Mouse (Mus musculus): Measurements from ENCODE around the gene Cd300c.

Cd300c gene

GRCm38 (mm10) chr11:114968752-114969207 lies at the start of gene Cd300c:
Gene Cd300c, minus strand, starts transcription at chr11:114969157.
- WGBS: 85% methylated on average over 9 of the region's 9 CpGs

GRCm38 (mm10) chr11:115016093-115016492 lies 47.1 kb upstream of the Cd300c start, which contains the start of gene Cd300ld2:
Gene Cd300ld2, minus strand, starts transcription at chr11:115016193.
- no CpG with 5 or more reads among the region's 7 CpGs for whole genome bisulfite sequencing

GRCm38 (mm10) chr11:115004070-115004469 lies 35.1 kb upstream of the Cd300c start:
- WGBS: 81% methylated on average over 5 of the region's 5 CpGs

GRCm38 (mm10) chr11:115001474-115002040 lies 32.6 kb upstream of the Cd300c start, which contains the start of gene Cd300c2:
Gene Cd300c2, minus strand, starts transcription at chr11:115001880.
- WGBS: 84% methylated on average over 7 of the region's 7 CpGs

- 85% methylated on average over 4 of the region's 4 CpGs for WGBS
These were observed 20.8 kb upstream of the Cd300c start, which contains the start of gene Cd300ld for GRCm38 (mm10) chr11:114989793-114990192. Gene Cd300ld, minus strand, starts transcription at chr11:114989922.

GRCm38 (mm10) chr11:114981866-114982265 lies 12.9 kb upstream of the Cd300c start:
- WGBS: 45% methylated on average over 4 of the region's 4 CpGs

- 71% methylated on average over 10 of the region's 10 CpGs for WGBS
These were observed 3.8 kb upstream of the Cd300c start for GRCm38 (mm10) chr11:114972726-114973125.

- 55% methylated on average over 3 of the region's 3 CpGs for WGBS
These were observed 3.7 kb downstream of the Cd300c start for GRCm38 (mm10) chr11:114965182-114965828.

- whole genome bisulfite sequencing: 76% methylated on average over 1 of the region's 1 CpGs
These were observed 8.6 kb downstream of the Cd300c start for GRCm38 (mm10) chr11:114960369-114960768.

- 40% methylated on average over 6 of the region's 6 CpGs for WGBS
These were observed 34.8 kb downstream of the Cd300c start, which contains the start of gene Cd300lb for GRCm38 (mm10) chr11:114934144-114934543. Gene Cd300lb, minus strand, starts transcription at chr11:114934386.

GRCm38 (mm10) chr11:114933591-114933990 lies 35.4 kb downstream of the Cd300c start:
- WGBS: 85% methylated on average over 4 of the region's 4 CpGs

- 65% methylated on average over 5 of the region's 5 CpGs for WGBS
These were observed 37.9 kb downstream of the Cd300c start for GRCm38 (mm10) chr11:114931041-114931440.

- WGBS: 63% methylated on average over 2 of the region's 2 CpGs
These were observed 39.4 kb downstream of the Cd300c start for GRCm38 (mm10) chr11:114929581-114929980.

- 86% methylated on average over 4 of the region's 4 CpGs for WGBS
These were observed 45.0 kb downstream of the Cd300c start for GRCm38 (mm10) chr11:114923961-114924360.

- 55% methylated on average over 4 of the region's 4 CpGs for WGBS
These were observed 46.5 kb downstream of the Cd300c start for GRCm38 (mm10) chr11:114922439-114922838.

GRCm38 (mm10) chr11:114917120-114917519 lies 51.8 kb downstream of the Cd300c start:
- WGBS: 77% methylated on average over 6 of the region's 6 CpGs

- WGBS: 23% methylated on average over 7 of the region's 7 CpGs
These were observed 54.0 kb downstream of the Cd300c start for GRCm38 (mm10) chr11:114914978-114915377.

GRCm38 (mm10) chr11:114912847-114913246 lies 56.1 kb downstream of the Cd300c start:
- WGBS: 17% methylated on average over 9 of the region's 9 CpGs

GRCm38 (mm10) chr11:114909538-114909937 lies 59.4 kb downstream of the Cd300c start:
- WGBS: 46% methylated on average over 3 of the region's 3 CpGs

- WGBS: 62% methylated on average over 4 of the region's 4 CpGs
These were observed 60.9 kb downstream of the Cd300c start for GRCm38 (mm10) chr11:114908086-114908485.

- 80% methylated on average over 4 of the region's 4 CpGs for WGBS
These were observed 61.4 kb downstream of the Cd300c start for GRCm38 (mm10) chr11:114907567-114907966.
